Mouse (Mus musculus) kidney, adult 9 months (tissue): Measurements from ENCODE around the gene Mtx3.

Source experiments
- DNase-seq: peaks from one replicate; pipeline ENCODE4 v3.0.0; 2022

Gene Mtx3

GRCm38 (mm10) chr13:92884206-92884605 lies 39.6 kb downstream of the Mtx3 start:
- no peak for DNase-seq

GRCm38 (mm10) chr13:92884930-92885329 lies 40.4 kb downstream of the Mtx3 start:
- DNase-seq, result no peak

- DNase-seq, result no peak
Measured at GRCm38 (mm10) chr13:92899087-92899486, 54.5 kb downstream of the Mtx3 start.

- DNase-seq, result no peak
Measured at GRCm38 (mm10) chr13:92903291-92903690, 58.7 kb downstream of the Mtx3 start.

GRCm38 (mm10) chr13:92905944-92906343 lies 61.4 kb downstream of the Mtx3 start:
- no peak for DNase-seq

- DNase-seq, result no peak
Measured at GRCm38 (mm10) chr13:92907366-92907765, 62.8 kb downstream of the Mtx3 start.
